Mouse (Mus musculus) macrophage (primary cell): ENCODE data around the gene Gm49416. TPM values are rescaled to one million over a fixed set of nuclear protein-coding genes. Genes with fewer than 3 reads are reported as not detected.

ENCODE experiments used
- H3K27ac ChIP-seq: fragments of 350-480 bp; formaldehyde crosslinking; 2 replicates; pipeline ENCODE4 v1.9.0; 2021
- H3K36me3 ChIP-seq: fragments of 350-480 bp; formaldehyde crosslinking; 2 replicates; pipeline ENCODE4 v1.9.0; 2021; ENCODE audit errors: inconsistent target
- H3K4me3 ChIP-seq: fragments of 350-480 bp; formaldehyde crosslinking; 2 replicates; pipeline ENCODE4 v1.9.0; 2021; ENCODE audit errors: inconsistent target
- H3K79me2 ChIP-seq: fragments of 350-480 bp; formaldehyde crosslinking; 2 replicates; pipeline ENCODE4 v1.9.0; 2021; ENCODE audit errors: inconsistent target
- WGBS: methylation state at CpG from one replicate; pipeline ENCODE4 v1.1.7; 2026; ENCODE audit warnings: inconsistent platforms; ENCODE audit not compliant: missing documents; 5-methylcytosine and 5-hydroxymethylcytosine counted together
- polyA plus RNA-seq: library from polyadenylated mRNA; stranded (reverse); fragments of 250-400 nt; gene quantifications from 3 replicates; pipeline ENCODE4 v1.2.4, GENCODE M21; 2018; ENCODE audit warnings: inconsistent platforms

The Gm49416 gene
- polyA plus RNA-seq, 1 experiment from 2014 or later: not detected

DNA sequence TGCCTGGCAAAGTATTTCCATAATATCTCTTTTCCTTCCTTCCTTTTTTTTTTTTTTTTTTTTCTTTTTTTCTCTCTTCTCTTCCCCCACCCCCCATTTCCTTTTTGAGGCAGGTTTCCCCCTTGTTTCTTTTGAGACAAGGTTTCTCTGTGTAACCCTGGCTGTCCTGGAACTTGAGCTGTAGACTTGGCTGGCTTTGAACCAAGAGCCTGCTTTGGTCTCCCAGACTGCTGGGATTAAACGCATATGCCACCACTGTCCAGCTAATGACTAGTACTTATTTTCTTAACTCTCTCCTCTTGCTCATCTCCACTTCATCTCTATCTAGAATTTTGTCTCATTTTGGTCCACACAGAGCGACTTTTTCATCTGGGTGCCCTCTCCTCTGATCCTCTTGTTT lies 54.3 kb downstream of the Gm49416 start:
- WGBS: 41% methylated on average over 2 of the region's 2 CpGs
- Histone ChIP-seq H3K36me3 (peaks cover 26% of the 10 kb centered on the region), H3K27ac (peak overlapping the region; percentile 57), H3K79me2 (peaks cover 56% of the 10 kb centered on the region), H3K4me3 (peak overlapping the region; percentile 62)

DNA sequence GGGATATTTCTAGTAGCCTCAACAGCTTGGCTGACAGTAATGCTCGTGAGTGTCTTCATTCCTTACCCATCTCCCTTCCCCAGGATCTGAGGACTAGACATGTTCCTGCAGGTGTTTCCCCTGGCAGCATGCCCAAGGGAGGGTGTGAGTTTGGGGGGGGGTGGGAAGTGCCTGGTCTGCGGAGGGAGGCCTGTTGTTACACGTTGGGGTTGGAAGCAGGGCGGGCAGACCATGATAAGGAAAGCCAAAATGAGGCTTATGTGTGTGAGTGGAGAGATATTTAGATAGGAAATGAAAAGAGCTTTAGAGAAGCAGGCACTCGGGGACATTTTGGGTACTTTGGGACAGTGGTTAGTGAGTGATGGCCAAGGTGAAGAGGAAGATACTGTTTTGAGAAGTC lies 55.3 kb downstream of the Gm49416 start:
- Histone ChIP-seq H3K27ac (no peak overlapping the region), H3K79me2 (peaks cover 56% of the 10 kb centered on the region), H3K4me3 (no peak overlapping the region; the same call in 1 of the 2 replicates), H3K36me3 (peaks cover 36% of the 10 kb centered on the region)
- 9% methylated on average over 4 of the region's 5 CpGs for WGBS

- WGBS: 18% methylated on average over 5 of the region's 5 CpGs
- peaks cover 56% of the 10 kb centered on the region for H3K79me2 ChIP-seq
- H3K4me3 ChIP-seq: peak overlapping the region; percentile 13; the same call in 1 of the 2 replicates
- H3K36me3 ChIP-seq: peaks cover 43% of the 10 kb centered on the region
- H3K27ac ChIP-seq: peak overlapping the region; percentile 38; the same call in 1 of the 2 replicates
Measured at GRCm38 (mm10) chr19:8944750-8945149, 56.0 kb downstream of the Gm49416 start.

Other genes starting within 250 kb of the Gm49416 start
- gene Chrm1, start 225.1 kb upstream of the Gm49416 start, polyA plus RNA-seq: not detected in 3 replicates
- gene Slc3a2, start 165.6 kb upstream of the Gm49416 start, polyA plus RNA-seq: 384 to 539 TPM (median 494 TPM) in 3 replicates
- gene Wdr74, start 153.1 kb upstream of the Gm49416 start, polyA plus RNA-seq: 16.3 to 42.4 TPM (median 18.1 TPM) in 3 replicates
- not detected in 3 replicates for gene 1700092M07Rik, start 148.2 kb upstream of the Gm49416 start, polyA plus RNA-seq
- 32.3 to 65.9 TPM (median 61.9 TPM) in 3 replicates for gene Stx5a, start 147.5 kb upstream of the Gm49416 start, polyA plus RNA-seq
- gene Nxf1, start 131.9 kb upstream of the Gm49416 start, polyA plus RNA-seq: 68.7 to 115 TPM (median 96.9 TPM) in 3 replicates
- 14.9 to 33.7 TPM (median 26.6 TPM) in 3 replicates for gene Tmem223, start 117.9 kb upstream of the Gm49416 start, polyA plus RNA-seq
- 70.7 to 93.4 TPM (median 87.5 TPM) in 3 replicates for gene Tmem179b, start 114.5 kb upstream of the Gm49416 start, polyA plus RNA-seq
- 11.3 to 16.9 TPM (median 15.6 TPM) in 3 replicates for gene Taf6l, start 102.5 kb upstream of the Gm49416 start, polyA plus RNA-seq
- gene Polr2g, start 90.3 kb upstream of the Gm49416 start, polyA plus RNA-seq: 87.6 to 127 TPM (median 98.0 TPM) in 3 replicates
- 1.5 to 2.4 TPM (median 2.0 TPM) in 3 replicates for gene Zbtb3, start 86.4 kb upstream of the Gm49416 start, polyA plus RNA-seq
- 25.0 to 30.5 TPM (median 30.3 TPM) in 3 replicates for gene Ttc9c, start 69.6 kb upstream of the Gm49416 start, polyA plus RNA-seq
- 74.0 to 130 TPM (median 81.5 TPM) in 3 replicates for gene Hnrnpul2, start 68.9 kb upstream of the Gm49416 start, polyA plus RNA-seq
- gene AC129217.1, start 59.2 kb upstream of the Gm49416 start, polyA plus RNA-seq: 44.3 TPM in 1 of 3 replicates, not detected in the others
- 72.1 to 121 TPM (median 102 TPM) in 3 replicates for gene Bscl2, start 51.5 kb upstream of the Gm49416 start, polyA plus RNA-seq
- not detected in 3 replicates for gene Gng3, start 49.7 kb upstream of the Gm49416 start, polyA plus RNA-seq
- gene Lrrn4cl, start 38.2 kb upstream of the Gm49416 start, polyA plus RNA-seq: 0.09 to 0.10 TPM in 2 of 3 replicates, not detected in the other
- 160 to 383 TPM (median 167 TPM) in 3 replicates for gene Ubxn1, start 17.4 kb upstream of the Gm49416 start, polyA plus RNA-seq
- 33.7 to 44.5 TPM (median 41.3 TPM) in 3 replicates for gene Uqcc3, start 8.0 kb upstream of the Gm49416 start, polyA plus RNA-seq
- 1.5 to 3.7 TPM (median 2.5 TPM) in 3 replicates for gene Lbhd1, start 5.2 kb upstream of the Gm49416 start, polyA plus RNA-seq
- not detected in 3 replicates for gene Gm49403, start 5.0 kb upstream of the Gm49416 start, polyA plus RNA-seq
- 48.2 to 79.8 TPM (median 50.8 TPM) in 3 replicates for gene 1810009A15Rik, start 73 bp upstream of the Gm49416 start, polyA plus RNA-seq
- 4.4 to 13.0 TPM (median 11.6 TPM) in 3 replicates for gene Ints5, start 4.1 kb downstream of the Gm49416 start, polyA plus RNA-seq
- 70.1 to 93.3 TPM (median 80.1 TPM) in 3 replicates for gene Ganab, start 9.1 kb downstream of the Gm49416 start, polyA plus RNA-seq
- 38.7 to 45.8 TPM (median 41.0 TPM) in 3 replicates for gene B3gat3, start 31.4 kb downstream of the Gm49416 start, polyA plus RNA-seq
- gene Rom1, start 40.4 kb downstream of the Gm49416 start, polyA plus RNA-seq: 1.3 to 2.3 TPM (median 1.9 TPM) in 3 replicates
- gene Eml3, start 40.6 kb downstream of the Gm49416 start, polyA plus RNA-seq: 17.0 to 32.0 TPM (median 23.3 TPM) in 3 replicates
- 63.1 to 68.2 TPM (median 63.7 TPM) in 3 replicates for gene Mta2, start 52.9 kb downstream of the Gm49416 start, polyA plus RNA-seq
- gene Tut1, start 64.9 kb downstream of the Gm49416 start, polyA plus RNA-seq: 11.5 to 14.4 TPM (median 13.4 TPM) in 3 replicates
- 224 to 506 TPM (median 366 TPM) in 3 replicates for gene Eef1g, start 78.1 kb downstream of the Gm49416 start, polyA plus RNA-seq
- 97.5 to 169 TPM (median 125 TPM) in 3 replicates for gene Ahnak, start 100.4 kb downstream of the Gm49416 start, polyA plus RNA-seq
- not detected in 3 replicates for gene Scgb1a1, start 199.0 kb downstream of the Gm49416 start, polyA plus RNA-seq
- 1.3 to 2.5 TPM (median 2.1 TPM) in 3 replicates for gene Asrgl1, start 246.7 kb downstream of the Gm49416 start, polyA plus RNA-seq